Mouse (Mus musculus) stomach, postnatal 0 days (tissue): ENCODE data around the gene Cdk14.

Source experiments
- CTCF ChIP-seq: IDR thresholded peaks from 2 replicates; pipeline ENCODE4 v1.5.1; 2016; ENCODE audit warnings: antibody characterized with exemption, low read depth, mild to moderate bottlenecking, moderate library complexity
- EP300 ChIP-seq: optimal IDR thresholded peaks from 2 replicates; pipeline ENCODE3; 2016; ENCODE audit warnings: antibody characterized with exemption

GRCm38 (mm10) chr5:5300290-5300689 lies 119.8 kb downstream of the Cdk14 start:
- no peak for TF ChIP-seq CTCF
- TF ChIP-seq EP300, result no peak
